Mouse (Mus musculus) testis, postnatal 10 days (tissue): ENCODE measurements around the gene Nbas.

ENCODE experiments used
- DNase-seq: peaks from one replicate; pipeline ENCODE4 v3.0.0; 2021; ENCODE audit warnings: low spot score

The Nbas gene

DNA sequence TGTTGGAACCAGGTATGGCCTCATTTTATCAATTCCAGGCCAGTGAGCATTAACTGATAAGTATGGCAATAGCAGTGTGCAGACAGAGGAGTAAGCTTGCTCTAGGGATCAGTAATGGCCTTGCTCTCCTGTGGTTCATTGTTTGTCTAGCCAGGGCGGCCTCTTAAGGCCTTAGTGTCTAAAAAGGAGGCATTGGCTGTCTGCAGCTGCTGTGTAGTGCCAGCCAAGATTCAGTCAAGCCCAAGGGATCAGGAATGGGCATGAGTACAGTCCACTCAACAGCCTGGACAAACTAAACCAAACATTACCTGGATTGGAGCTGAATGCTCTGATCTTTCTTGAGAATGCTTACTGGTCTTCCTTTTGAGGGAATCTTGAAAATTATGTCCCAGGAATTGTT is 120.7 kb downstream of the Nbas start:
- no peak for DNase-seq

DNA sequence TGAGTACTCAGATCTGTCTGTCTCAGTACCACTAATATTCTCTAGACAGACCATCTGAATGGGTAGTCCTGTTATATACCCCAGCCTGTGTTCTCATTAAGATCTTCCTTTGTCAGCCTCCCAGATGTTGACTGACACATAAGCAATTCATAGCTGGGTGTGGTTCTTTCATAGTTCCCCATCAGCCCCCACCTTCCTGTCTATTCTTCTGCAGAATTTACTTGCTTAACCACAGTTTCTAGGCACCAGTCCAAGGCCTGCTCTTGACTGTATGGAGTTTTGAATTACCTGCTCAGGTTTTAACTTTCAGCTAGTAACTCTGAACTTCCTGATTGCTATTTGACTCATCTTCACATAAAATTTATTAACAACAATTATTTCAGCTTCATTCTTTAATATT is 141.3 kb downstream of the Nbas start:
- DNase-seq, result no peak

DNA sequence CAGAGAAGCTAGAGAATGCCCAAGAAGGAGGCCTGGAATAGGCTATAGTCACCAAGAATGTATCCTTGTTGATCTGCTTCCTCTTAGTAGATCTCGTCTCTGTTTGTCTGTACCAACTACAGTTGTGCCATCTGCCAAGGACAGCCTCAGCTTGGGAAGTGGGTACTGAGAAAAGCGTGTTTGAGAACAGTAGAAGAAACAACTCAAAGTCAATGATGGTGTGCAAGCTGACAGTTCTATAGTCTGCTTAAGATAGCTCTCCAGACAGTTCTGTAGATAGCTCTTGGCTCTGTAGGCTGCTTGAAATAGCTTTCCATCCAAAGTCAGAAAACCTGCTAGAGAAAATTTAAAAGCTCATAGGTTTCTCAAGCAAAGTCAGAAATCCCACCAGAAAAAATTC is 149.7 kb downstream of the Nbas start:
- DNase-seq, result no peak

DNA sequence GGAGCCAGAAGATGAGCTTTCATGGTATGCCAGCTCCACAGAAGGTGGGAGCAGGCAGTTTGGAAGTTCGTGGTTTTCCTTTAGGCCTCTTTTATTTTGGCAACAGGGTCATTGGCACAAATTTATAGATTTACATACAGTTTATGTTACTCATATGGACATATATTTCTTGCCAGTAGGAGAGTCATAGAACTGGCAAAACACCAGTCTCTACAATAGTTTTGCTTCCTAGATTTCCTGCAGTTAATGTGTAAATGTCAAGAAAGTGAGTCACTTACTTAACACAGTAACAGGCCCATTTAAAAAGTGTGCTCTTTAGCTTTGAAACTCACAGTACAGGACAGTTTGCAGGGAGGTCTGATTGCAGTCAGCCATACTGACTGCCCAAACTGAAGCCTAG is 161.3 kb downstream of the Nbas start:
- no peak for DNase-seq

DNA sequence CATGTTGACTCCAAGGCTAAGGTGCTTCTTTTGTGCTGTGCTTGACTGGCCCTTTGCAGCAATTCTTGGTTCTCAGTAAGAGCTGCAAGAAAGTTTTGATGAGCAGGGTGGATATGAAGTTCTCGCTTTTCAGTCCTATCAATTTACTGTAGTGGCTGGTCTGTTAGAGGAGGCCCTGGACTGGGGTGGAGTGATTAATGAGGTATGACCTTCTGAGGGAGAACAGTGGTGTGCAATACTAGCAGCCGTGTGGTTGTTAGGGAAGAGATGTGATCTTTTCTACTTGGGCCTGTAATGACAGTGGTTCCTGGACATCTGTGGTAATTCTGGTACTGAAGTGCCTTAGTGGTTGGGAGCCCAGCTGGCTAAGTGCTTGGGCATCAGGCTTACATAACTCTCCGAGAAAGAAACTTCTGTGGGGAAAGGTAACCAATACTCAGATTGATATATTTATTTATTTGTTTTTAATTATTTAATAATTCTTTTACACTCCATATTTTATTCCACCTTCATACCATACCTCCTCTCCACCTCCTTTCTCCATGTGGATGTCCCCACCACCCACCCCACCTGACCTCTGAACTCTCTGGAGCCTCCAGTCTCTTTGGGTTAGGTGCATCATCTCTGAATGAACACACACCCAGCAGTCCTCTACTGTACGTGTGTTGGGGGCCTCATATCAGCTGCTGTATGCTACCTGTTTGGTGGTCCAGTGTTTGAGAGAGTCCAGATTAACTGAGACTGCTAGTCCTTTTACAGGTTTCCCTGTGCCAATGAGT is 175.9 kb downstream of the Nbas start:
- no peak for DNase-seq

DNA sequence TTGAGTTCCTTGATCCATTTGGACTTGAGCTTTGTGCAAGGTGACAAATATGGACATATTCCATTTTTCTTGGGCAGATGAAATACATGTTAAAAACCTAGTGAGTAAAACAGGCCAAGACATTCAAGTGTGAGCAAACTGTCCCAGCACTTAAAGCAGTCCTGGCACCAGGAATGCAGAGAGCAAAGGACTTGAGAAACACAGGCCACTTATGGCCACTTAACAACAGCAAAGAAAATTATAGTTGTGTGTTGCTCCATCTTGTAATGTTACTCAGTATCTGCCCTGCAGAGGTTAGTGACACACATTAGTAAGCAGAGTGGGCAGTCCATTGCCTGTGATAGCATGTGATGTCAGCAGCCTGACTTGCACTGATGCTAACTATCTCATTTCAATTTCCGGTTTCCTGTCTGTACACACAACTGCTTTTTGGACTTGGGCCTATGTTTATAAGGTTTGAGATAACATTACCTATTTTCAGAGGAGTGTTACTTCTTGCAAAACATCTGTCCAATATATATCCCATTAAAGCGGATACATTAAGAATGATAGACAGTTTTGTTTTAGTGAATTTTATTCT is 176.6 kb downstream of the Nbas start:
- no peak for DNase-seq

DNA sequence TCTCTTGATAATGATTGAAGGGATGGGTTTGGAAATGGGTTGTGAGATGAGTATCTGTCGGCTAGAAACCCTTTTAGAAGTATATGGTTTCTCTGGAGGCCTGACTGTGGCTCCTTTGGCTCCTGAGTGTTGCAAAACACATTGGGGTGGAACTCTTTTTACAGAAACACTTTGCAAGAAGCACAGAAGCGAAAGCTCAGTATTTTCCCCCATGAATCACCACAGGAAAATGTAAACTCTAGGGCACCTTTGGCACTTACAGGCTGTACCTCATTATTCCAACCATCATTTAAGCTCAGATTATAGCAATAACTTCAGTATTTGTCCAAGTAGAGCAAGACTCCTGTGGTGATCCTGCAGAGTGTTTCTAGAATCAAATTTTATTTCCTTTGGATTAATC is 180.0 kb downstream of the Nbas start:
- DNase-seq, result no peak

DNA sequence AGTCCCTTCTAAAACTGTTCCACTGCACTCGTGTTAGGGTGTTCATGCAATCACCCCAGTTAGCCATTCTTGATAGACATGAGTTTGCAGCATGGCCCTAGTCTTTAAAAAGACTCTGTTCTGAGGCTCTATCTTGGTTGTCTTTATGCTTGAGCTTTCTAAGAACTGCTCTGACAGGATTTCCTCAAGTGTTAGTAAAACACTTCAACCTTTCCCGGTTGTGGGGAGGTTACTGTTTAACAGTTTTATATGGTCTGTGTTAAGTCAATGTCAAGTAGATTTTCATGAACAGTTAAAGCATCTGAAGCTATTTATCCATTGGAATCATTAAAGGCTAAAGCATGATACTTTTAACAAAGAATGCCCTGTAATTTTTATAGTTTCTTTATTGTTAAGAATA is 183.1 kb downstream of the Nbas start:
- DNase-seq, result no peak

DNA sequence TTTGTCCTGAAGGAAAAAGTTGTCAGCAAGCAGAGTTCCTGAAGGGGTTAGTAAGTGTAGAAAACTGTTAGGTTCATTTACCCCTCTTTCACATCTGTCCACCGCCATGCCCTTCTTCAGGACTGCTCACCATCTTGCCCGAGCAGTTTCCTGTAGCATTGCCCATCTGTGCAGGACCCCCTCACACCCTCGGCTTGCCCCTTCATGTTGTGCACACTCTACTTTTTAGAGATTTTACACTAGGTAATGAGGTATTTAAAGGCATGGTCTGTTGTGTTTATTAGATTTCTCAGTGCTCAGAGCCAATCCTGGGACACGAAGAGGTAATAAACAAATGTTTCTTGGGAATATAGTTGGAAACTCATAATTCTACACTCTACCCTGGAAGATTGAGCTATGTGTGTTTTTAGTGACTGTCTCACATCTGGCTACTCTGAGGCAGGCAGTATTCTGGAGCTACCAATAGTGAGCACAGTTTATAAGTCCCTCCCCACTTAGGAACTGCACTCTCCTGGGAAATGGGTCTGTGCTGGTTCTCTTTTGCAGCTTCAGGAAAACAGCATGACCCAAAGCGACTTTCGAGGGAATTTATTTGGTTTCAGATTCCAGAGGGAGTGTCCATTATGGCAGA is 191.4 kb downstream of the Nbas start:
- DNase-seq, result no peak

DNA sequence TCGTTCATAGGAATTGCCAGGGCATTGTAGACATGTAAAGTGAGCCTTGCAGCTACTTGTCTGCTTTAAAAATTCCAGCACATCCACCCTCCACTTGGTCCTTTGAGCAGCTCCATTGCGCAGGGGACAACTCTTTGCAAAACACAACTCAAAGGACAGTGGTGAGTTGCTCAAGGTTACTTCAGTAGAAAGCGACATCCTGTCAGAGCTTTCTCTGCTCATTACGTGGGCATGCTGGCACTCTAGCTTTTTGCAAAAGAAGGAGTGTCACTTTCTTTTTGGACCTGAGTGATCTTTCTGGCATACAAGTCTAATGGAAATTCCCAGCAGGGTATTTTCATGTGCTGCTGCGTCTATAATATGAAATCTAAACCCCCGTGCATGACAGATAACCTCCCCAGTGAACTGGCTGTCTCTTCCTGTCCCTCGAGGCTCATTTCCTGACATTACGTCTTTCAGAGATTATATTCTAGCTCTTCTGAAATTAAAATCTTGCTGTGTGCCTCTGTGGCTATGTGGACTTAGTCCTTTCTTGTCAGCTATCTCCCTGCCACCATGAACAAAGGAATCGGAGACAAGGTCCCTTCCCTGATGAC is 192.7 kb downstream of the Nbas start:
- DNase-seq, result no peak

DNA sequence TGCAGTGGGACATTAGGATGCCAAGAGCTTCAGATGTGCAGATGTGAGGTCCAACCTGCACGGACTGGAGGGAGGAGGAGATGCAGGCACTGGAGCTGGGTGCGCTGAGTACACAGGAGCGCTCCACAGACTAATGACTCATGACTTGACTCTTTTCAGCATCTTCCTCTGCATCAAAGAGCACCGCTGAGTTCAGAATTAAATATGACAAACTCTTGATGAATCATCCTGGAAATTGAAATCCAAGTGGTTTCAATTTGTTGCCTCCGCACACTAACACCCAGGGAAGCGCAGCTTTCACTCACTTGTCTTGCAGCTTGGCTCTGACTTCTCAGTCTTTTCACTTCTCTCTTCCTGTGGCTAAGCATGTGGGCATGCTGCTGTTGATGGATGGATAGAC is 193.5 kb downstream of the Nbas start:
- no peak for DNase-seq

DNA sequence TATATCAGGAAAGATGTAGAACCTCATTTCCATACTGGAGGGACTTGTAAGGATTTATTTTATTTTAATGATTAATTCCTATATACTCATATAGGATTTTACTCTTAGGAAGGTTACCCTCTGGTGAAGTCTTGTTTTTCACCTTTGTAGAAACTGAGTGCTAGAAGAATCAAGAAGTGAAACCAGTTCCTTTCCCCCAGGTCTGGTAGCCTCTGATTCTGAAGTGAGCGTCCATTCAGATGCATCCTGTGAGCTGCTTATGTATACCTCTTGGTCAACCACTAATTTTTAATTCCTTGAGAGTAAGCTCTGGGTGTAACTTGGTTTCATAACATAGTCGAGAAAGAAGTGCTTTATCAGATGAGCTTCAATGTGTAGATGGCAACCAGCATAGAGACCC is 196.6 kb downstream of the Nbas start:
- no peak for DNase-seq

DNA sequence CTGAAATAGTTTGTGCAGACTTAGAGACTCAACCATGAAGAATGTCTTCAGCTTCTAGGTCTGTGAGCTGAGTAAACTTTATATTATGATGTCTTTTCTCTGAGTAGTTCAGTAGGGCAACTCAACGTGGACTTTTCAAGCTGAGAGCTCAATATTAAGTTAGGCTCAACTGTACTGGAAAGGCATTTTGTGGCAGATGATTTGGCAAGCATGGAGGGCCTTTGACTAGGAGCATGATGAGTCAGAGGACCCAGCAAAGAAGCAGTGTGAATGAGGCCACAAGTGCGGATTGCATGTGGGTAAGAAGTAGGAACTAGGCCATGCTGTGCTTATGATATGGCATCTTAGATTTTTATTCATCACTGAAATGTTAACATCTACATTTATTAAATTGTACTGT is 205.9 kb downstream of the Nbas start:
- DNase-seq, result no peak

DNA sequence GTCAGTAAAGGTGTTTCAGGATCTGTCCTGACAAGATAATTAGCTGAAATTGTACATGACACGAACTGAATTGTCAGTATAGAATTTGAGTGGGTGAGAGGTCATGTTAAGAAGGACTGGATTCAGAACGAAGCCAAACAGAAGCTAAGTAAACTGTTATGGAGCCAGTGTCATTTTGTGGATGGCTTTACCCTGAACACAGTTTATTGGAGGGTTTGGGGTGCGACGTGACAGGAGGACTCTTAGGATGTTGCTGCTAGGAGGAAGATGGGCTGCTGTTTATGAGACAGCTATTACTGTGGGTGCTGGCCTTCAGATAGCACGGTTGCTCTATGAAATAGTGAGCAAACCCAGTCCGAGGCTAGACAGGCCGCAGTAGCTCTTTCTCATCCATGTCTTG is 210.2 kb downstream of the Nbas start:
- DNase-seq, result no peak

DNA sequence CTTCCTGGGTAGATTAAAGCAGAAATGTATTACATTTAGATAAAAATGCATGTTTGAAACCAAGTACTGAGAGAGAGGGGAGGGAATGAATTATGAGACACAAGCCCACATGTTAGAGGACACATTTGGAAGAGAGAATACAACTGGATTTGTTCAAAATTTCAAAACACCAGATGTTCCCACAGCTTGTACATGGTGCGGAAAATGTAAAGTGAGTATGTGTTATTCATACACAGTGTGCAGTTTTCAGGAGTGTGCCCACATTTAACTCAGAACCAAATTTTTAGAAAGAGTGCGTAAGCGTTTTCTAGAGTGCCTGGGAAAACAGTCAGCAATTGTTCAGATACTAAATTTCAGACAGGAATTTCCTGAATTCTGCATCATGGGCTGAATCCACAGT is 217.3 kb downstream of the Nbas start:
- DNase-seq, result no peak

DNA sequence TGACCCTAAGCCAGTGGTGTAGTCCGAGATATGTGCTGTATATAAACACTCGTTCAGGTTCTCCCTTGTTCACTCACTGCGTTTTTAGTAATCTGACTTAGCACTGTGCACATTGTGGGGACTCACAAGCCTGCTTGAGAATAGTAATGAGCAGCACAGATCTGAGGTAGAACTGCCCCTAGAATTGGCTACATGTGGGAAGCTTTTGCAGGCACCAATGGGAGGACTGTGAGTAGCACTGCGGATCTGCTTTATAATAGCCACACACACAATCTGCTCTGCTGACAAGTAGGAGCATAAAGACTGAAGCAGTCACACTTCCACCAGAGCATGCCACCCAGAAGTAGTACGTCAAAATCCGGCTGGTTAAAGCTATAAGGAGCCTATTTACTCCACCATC is 228.3 kb downstream of the Nbas start:
- no peak for DNase-seq

DNA sequence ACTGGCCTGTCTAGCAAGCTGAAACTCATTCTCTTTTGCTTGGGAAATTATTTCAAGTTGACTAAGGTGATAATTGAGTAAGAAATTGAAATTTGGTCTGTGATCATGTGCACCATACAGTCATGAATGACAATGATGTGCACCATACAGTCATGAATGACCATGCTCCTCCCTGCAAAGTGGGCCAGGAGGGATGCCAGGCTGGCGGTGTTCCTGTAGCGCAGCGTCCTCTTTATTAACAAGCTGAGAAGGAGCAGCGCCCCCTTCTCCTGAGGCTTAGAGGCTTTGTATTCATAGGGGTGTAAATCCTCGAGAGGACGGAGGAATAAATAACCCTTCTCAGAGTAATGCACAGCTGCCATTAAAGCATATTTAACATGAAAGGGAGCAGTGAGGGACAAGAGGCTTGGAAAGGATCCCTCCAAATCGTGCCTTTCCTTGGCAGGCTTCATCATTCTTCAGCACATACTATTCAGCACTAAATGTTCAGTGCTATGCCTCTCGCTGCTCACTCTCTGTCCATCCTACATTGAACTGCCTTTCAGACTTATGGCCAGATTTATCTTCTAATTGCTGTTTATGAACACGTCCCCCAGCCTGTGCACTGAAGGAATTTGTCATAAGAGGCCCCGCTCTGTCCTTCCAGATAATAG is 230.4 kb downstream of the Nbas start:
- DNase-seq, result no peak

DNA sequence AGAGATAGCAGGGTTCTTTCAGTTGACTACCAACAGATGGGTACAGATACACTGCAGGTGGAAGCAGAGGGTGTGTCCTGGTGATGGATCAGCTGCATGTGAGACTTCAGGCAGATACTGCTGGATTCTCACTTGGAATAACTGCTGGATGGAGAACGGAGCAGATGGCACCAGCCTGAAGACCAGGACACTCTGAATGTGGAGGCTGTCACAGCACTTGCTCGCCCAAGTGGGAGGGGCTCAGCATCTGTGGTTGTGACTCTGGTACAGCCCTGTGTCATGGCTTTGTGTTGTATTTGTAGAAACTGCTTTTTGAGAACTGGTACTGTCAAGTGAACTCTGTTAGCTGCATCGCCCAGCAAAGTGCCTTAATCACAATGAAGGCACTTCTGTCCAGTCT is 231.3 kb downstream of the Nbas start:
- DNase-seq, result no peak

DNA sequence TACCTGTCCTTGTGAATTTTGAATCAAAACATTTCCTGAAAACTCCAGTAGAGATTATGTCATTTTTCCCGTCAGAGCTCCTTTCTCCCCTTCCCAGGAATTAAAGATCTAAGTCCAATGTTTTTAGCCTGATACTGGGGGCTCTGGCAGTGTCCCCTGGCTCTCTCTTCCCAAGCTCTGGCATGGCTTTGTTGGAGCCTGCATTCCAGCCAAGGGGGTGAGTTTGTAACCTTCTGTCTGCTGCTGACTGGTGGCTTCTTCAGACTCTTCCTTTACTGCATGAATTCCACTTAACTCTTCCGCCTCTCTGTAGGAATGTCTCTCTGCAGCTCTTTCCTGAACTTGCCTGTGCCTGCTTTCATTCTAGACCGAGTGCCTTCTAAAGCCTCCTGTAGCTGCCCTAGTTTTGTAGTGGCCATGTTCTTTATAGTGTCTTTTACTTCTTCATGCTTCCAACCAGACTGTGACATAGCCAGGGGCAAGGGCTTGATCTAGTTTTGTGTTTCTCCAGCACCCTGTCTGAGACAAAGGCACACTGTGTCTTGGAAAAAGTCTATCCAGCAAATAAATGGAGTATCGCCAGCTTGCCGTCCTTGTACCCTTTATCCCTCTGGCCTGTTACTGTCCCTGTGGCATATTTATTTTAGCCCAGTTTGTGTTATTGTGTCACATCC is 236.0 kb downstream of the Nbas start:
- no peak for DNase-seq

DNA sequence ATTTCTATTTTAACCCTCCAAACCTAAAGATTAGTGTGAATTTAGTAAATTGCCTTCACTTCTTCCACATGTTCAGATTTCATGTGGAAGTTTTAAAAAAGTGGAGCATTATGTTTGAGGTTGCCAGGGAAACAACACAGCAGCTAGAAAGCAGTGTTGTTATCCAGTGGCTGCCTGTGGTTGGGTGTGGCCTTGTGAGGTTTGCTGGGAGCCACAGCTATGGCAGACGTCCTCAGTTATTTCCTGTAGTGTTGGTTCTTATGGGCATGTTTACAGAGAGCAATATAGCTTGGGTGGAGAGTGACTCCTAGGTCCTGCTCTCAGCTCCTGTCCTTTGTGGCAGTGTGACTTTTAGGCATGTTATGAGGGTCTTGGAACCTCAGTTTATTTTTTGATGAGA is 249.1 kb downstream of the Nbas start:
- no peak for DNase-seq

DNA sequence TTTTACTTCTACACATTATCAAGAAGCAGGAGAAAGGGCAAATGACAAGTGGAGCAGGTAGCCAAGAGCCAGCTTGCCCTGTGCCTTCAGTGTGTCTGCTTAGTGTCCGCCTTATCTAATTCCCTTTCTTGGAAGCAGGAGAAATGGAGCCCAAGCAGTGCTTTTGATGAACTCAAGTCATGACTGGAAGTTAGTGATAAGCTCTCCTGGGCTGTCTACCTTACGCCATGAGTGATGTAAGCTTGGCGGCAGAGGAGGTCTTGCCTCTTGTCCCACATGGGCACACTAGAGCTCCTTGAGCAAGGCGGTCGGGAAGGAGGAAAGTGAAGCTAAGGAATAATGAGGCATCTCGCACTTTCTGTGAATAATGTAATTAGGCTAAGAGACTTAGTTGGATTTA is 250.5 kb downstream of the Nbas start:
- DNase-seq, result no peak

DNA sequence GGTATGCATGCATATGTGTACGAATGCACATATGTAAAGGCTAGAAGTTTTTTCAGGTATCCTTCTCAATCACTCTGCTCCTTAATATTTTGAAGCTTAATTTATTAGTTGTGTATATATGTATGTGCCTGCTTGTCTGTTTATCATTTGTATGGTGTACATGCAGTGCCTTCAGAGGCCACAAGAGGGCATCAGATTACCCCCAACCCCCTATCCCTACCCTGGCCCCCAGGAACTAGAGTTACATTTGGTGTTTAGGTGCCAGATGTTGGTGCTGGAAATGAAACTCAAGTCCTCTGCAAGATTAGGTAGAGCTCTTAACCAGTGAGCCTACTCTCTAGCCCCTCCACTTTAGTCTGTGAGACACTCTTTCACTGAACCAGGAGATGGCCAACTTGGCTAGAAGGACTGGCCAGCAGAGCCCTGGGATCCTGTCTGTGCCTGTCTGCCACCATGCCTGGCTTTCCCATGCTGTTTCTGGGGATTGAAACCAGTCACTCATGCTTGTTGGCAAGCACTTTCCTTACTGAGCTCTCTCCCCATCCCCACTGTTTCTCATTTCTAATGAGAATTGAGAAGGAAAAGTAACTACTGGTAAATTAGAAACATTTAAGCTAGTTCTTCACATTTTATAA is 263.9 kb downstream of the Nbas start:
- DNase-seq, result no peak
